Mouse (Mus musculus) cerebellum, postnatal 36 days (tissue): ENCODE results near the gene Clptm1.
"Not testable (repeated sequence)": the region's sequence is repeated elsewhere in the genome, so short reads cannot be mapped to it uniquely, and the experiment has no call there.

ENCODE experiments used
- DNase-seq, 2 experiments: peaks; one replicate each; pipeline ENCODE4 v3.0.0; 2021 to 2022; ENCODE audit warnings: mixed read lengths in 2 of 2

The Clptm1 gene

GRCm38 (mm10) chr7:19604606-19605214 lies 60.1 kb downstream of the Clptm1 start:
- not testable (repeated sequence) for DNase-seq

GRCm38 (mm10) chr7:19603849-19604605 lies 60.8 kb downstream of the Clptm1 start, which contains the start of gene Clasrp:
Gene Clasrp, minus strand, starts transcription at chr7:19604486.
- peak; percentile 93 to 95 for DNase-seq

GRCm38 (mm10) chr7:19603055-19603454 lies 61.8 kb downstream of the Clptm1 start:
- DNase-seq, result no peak

GRCm38 (mm10) chr7:19600562-19600961 lies 64.3 kb downstream of the Clptm1 start:
- DNase-seq, result no peak

GRCm38 (mm10) chr7:19593061-19593730 lies 71.6 kb downstream of the Clptm1 start:
- no peak for DNase-seq

- DNase-seq, result peak; percentile 76 to 86
These were observed 74.9 kb downstream of the Clptm1 start for GRCm38 (mm10) chr7:19589917-19590316.

- peak; percentile 39 to 47 for DNase-seq
These were observed 75.6 kb downstream of the Clptm1 start for GRCm38 (mm10) chr7:19589207-19589606.

- no peak for DNase-seq
These were observed 78.6 kb downstream of the Clptm1 start for GRCm38 (mm10) chr7:19586269-19586668.
